Mouse (Mus musculus): Measurements from ENCODE around the gene C3.

- TF ChIP-seq POLR2A (IDR thresholded peaks at IDR 0.05; ENCODE audit: low read depth, low read length), result no peak
- TF ChIP-seq CTCF (IDR thresholded peaks at IDR 0.05; ENCODE audit: extremely low read depth, insufficient read depth, insufficient read length, insufficient replicate concordance), result no peak
Observed at GRCm38 (mm10) chr17:57198252-57198651, 29.7 kb downstream of the C3 start.
